Mouse (Mus musculus) thymus, postnatal 14 days (tissue): ENCODE measurements around the gene Hoxa1.

Source experiments
- DNase-seq: peaks from one replicate; pipeline ENCODE4 v3.0.0; 2021

The Hoxa1 gene

GRCm38 (mm10) chr6:52170166-52170897, 12.2 kb upstream of the Hoxa1 start:
- no peak for DNase-seq

- no peak for DNase-seq
Observed at GRCm38 (mm10) chr6:52169499-52170165, 11.5 kb upstream of the Hoxa1 start.

- DNase-seq = no peak
Observed at GRCm38 (mm10) chr6:52168191-52169055, 10.3 kb upstream of the Hoxa1 start.

GRCm38 (mm10) chr6:52167736-52168161, 9.6 kb upstream of the Hoxa1 start:
- DNase-seq = no peak

GRCm38 (mm10) chr6:52167176-52167575, 9.1 kb upstream of the Hoxa1 start:
- DNase-seq = no peak

GRCm38 (mm10) chr6:52166431-52167077, 8.4 kb upstream of the Hoxa1 start:
- no peak for DNase-seq

- no peak for DNase-seq
Observed at GRCm38 (mm10) chr6:52165441-52166370, 7.6 kb upstream of the Hoxa1 start.

- no peak for DNase-seq
Observed at GRCm38 (mm10) chr6:52164626-52165440, 6.7 kb upstream of the Hoxa1 start, which contains the start of gene Hoxa2. Hoxa2 (minus strand) TSS chr6:52164831.

- DNase-seq = no peak
Observed at GRCm38 (mm10) chr6:52164051-52164625, 6.0 kb upstream of the Hoxa1 start.

- no peak for DNase-seq
Observed at GRCm38 (mm10) chr6:52163366-52164031, 5.4 kb upstream of the Hoxa1 start.

GRCm38 (mm10) chr6:52162611-52163365, 4.7 kb upstream of the Hoxa1 start:
- DNase-seq = no peak

- DNase-seq = no peak
Observed at GRCm38 (mm10) chr6:52162093-52162380, 3.9 kb upstream of the Hoxa1 start.

GRCm38 (mm10) chr6:52161336-52162092, 3.4 kb upstream of the Hoxa1 start:
- no peak for DNase-seq

GRCm38 (mm10) chr6:52160511-52161335, 2.6 kb upstream of the Hoxa1 start:
- no peak for DNase-seq

GRCm38 (mm10) chr6:52159979-52160378, 1.9 kb upstream of the Hoxa1 start:
- DNase-seq = no peak

- no peak for DNase-seq
Observed at GRCm38 (mm10) chr6:52159164-52159761, 1.1 kb upstream of the Hoxa1 start.
